Mouse (Mus musculus): ENCODE results near the gene Plxdc2. TPM values are rescaled to one million over a fixed set of nuclear protein-coding genes. Genes with fewer than 3 reads are reported as not detected.

Gene Plxdc2
- polyA plus RNA-seq, 1 experiment from 2014 or later: 31.0 TPM

DNA sequence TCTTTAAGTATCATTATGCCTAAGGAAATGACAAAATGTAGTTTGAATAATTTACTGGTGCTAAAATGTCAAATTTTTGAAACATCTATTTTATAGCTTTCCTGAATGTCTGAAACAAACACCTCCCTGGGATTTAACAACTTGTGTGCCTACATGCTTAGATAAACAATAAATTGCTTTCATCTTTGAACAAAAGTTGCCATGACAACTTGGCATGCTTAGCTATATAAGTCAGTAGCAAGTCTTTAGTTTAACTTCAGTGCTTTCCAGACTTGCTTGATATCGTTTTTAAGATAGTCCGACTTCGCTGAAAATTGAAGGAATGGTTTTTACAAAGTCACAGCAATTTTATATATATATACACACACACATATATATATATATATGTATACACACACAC, 189.1 kb downstream of the Plxdc2 start:
- ChIA-PET POLR2A (no interaction called here), CTCF (interaction anchor here (1.2 to 1.4 kb wide), 2 partner anchors 9 to 10 kb away, joined by 3 to 5 read pairs; no protein-coding TSS in a partner anchor)
- H3K27me3 ChIP-seq: no peaks in the 10 kb centered on the region
- DNase-seq (ENCODE audit: low read depth, low spot score): no peak
- in situ Hi-C loops (cut with MboI; ENCODE audit: low pct_unique_long_range_greater_than_20kb): no loop called here
- no peak for TF ChIP-seq CTCF (IDR thresholded peaks at IDR 0.05)
- no peak for ATAC-seq

DNA sequence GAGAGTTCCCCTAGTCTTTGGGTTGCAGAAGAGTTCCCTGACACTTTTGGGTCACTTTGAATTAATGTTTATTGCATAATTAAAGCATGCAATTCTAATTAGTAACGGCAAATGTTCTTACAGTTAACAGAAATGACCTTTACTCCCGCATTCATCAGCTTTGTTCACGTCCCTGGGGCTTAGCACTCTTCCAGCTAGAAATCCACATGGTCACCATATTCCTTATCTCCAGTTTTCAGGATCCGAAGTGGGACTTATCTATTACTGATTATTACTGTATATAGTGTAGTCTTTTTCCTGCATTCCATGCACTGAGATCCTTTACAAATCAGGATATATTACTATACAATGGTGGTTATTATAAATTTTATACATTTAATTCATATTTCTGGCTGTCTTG, 203.2 kb downstream of the Plxdc2 start:
- ATAC-seq (no peak), DNase-seq (ENCODE audit: low read depth, low spot score) (no peak)
- CTCF ChIA-PET: interaction anchor here (1.0 kb wide), 1 partner anchor 20 kb away, joined by 3 read pairs; no protein-coding TSS in a partner anchor
- in situ Hi-C loops (cut with MboI; ENCODE audit: low pct_unique_long_range_greater_than_20kb): no loop called here
- no peaks in the 10 kb centered on the region for H3K27me3 ChIP-seq
- no peak for TF ChIP-seq CTCF (IDR thresholded peaks at IDR 0.05)
- POLR2A ChIA-PET: no interaction called here

DNA sequence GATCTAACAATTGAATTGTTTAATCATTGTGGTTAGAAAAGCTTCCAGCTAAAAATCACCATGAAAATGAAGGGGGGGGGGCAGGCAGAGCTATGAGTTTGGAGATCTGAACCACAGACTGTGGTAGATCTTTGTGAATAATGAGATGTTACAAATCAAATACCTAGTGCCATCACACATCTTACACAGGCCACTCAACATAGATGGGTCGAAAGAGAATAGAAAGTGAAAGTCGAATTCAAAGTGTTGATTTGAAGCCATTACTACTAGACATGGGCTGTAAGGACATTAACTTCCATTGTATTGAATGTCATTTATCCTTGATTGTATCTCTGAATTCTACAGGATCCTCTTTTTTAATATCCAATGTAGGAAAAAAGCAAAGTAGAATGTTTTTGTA, 212.2 kb downstream of the Plxdc2 start:
- no peak for TF ChIP-seq CTCF (IDR thresholded peaks at IDR 0.05)
- DNase-seq (ENCODE audit: low read depth, low spot score): no peak
- in situ Hi-C loops (cut with MboI; ENCODE audit: low pct_unique_long_range_greater_than_20kb): no loop called here
- ChIA-PET POLR2A (no interaction called here), CTCF (interaction anchor here (1.3 kb wide), 1 partner anchor 14 kb away, joined by 5 read pairs; no protein-coding TSS in a partner anchor)
- no peak for ATAC-seq
- no peaks in the 10 kb centered on the region for H3K27me3 ChIP-seq

DNA sequence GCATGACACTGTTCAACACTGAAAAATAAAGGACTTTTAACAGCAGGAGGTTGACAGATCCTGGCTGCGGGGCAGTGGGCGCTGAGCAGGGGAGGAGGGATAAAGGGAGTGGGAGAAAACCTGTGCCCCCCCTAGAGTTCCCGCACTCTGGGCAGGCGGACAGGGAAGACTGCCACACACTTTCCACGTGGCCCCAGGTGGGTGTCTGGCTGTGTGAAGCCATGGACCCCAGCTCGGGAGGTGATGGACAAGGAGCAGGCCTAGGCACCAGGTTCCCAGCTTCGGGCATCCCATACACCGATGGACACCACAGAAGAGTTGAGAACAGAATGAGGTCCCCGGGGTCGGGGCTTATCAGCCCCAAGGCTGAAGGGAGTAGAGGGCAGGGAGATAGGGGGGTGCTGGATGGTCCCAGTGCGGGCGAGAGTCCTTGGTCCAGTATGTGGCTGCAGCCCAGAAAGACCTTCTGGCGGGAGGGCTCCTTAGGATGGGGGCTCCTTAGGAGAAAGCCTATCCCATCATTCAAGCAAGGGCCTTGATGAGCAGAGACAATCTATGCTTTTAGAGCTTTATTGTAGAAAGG, 215.2 kb downstream of the Plxdc2 start:
- ATAC-seq: no peak
- CTCF ChIA-PET: no interaction called here

DNA sequence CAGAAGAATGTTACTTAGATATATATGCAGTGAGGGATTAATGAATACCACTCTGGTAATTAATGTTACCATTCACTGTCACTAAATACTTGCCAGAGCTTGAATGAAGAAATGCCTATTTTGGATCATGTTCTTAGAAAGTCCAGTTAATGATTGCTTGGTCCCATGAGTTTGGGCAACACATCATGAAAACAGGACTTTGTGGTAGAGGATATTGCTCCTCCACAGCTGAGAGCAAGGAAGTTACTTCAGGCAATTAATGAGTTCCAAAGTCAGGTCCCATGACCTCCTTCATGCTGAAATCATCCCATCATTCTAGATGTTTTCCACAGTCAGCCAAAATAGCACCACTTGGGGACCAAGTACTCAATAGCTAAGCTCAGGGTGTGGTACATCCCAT, 220.5 kb downstream of the Plxdc2 start:
- TF ChIP-seq CTCF (IDR thresholded peaks at IDR 0.05): no peak
- peak; percentile 79 for ATAC-seq
- in situ Hi-C loops (cut with MboI; ENCODE audit: low pct_unique_long_range_greater_than_20kb): no loop called here
- no peaks in the 10 kb centered on the region for H3K27me3 ChIP-seq
- POLR2A ChIA-PET: no interaction called here
- CTCF ChIA-PET: interaction anchor here (0.9 to 1.0 kb wide), 2 partner anchors 10 to 17 kb away, joined by 3 read pairs; no protein-coding TSS in a partner anchor
- peak; percentile 60 for DNase-seq (ENCODE audit: low read depth, low spot score)

More for the DNA sequence above, 215.2 kb downstream of the Plxdc2 start:
- in situ Hi-C loops (cut with MboI; ENCODE audit: low pct_unique_long_range_greater_than_20kb): no loop called here
- POLR2A ChIA-PET: no interaction called here
- no peak for DNase-seq (ENCODE audit: low read depth, low spot score)
- TF ChIP-seq CTCF (IDR thresholded peaks at IDR 0.05): no peak
- H3K27me3 ChIP-seq: no peaks in the 10 kb centered on the region

DNA sequence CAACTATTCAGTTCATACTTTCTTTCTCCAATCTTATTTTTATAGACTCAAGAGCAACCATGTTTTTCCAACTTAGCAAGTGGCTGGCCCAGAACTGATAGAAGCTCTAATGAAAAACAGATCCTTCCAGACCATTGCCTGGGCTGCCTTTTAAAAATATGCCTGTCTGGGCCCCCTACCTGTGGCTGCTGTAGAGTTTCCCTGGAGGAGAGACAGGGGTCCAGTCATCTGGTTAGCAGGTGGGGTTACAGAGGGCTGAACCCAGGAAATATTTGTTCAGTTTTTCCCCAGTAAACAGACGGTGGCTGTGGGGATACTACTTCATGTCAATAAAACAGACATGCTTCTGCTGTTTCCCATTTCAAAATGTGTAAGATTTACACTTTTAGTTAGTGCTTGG, 222.0 kb downstream of the Plxdc2 start:
- ChIA-PET CTCF (no interaction called here), POLR2A (no interaction called here)
- H3K27me3 ChIP-seq: no peaks in the 10 kb centered on the region
- DNase-seq (ENCODE audit: low read depth, low spot score): no peak
- TF ChIP-seq CTCF (IDR thresholded peaks at IDR 0.05): no peak
- in situ Hi-C loops (cut with MboI; ENCODE audit: low pct_unique_long_range_greater_than_20kb): no loop called here
- ATAC-seq: no peak

DNA sequence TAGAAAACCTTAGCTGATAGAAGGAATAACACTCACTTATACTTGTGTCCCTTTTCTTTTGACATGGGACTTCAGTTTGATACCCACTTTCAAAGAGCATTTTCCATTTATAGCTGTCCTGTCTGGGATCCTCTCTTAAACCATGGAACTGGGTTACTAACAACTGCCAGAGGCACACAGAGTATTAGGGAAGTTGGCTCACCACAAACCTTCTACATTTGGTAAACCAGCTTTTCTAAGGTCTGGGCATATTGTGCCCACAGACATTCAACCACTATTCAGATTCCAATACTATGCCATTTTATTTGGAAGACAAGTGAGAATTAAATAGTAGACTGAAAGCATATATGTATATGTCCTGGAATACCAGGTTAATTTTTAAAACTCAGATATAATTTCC, 232.4 kb downstream of the Plxdc2 start:
- in situ Hi-C loops (cut with MboI; ENCODE audit: low pct_unique_long_range_greater_than_20kb): no loop called here
- ATAC-seq (no peak), DNase-seq (ENCODE audit: low read depth, low spot score) (no peak)
- CTCF ChIA-PET: no interaction called here
- H3K27me3 ChIP-seq: no peaks in the 10 kb centered on the region
- no peak for TF ChIP-seq CTCF (IDR thresholded peaks at IDR 0.05)
- POLR2A ChIA-PET: no interaction called here

DNA sequence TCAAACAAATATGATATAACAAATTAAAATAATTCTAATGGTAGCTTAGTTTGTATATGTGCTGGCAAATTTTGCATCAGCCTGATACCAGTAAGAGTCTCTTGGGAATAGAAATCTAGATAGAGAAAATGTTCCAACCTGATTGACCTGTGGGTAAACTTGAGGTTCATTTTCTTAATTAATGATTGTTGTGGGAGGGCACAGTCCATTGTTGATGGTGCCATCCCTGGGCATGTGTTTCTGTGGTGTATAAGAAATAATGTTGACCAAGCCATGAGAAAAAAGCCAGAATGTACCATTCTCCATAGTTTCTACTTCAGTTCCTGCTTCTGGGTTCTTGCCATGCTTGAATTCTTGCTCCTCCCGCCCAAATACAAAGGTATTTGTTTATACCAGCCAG, 239.3 kb downstream of the Plxdc2 start:
- in situ Hi-C loops (cut with MboI; ENCODE audit: low pct_unique_long_range_greater_than_20kb): no loop called here
- ATAC-seq: no peak
- no peak for DNase-seq (ENCODE audit: low read depth, low spot score)
- H3K27me3 ChIP-seq: no peaks in the 10 kb centered on the region
- ChIA-PET CTCF (no interaction called here), POLR2A (interaction anchor here (0.8 kb wide), 1 partner anchor 1737 kb away, joined by 3 read pairs; no protein-coding TSS in a partner anchor)
- TF ChIP-seq CTCF (IDR thresholded peaks at IDR 0.05): no peak

DNA sequence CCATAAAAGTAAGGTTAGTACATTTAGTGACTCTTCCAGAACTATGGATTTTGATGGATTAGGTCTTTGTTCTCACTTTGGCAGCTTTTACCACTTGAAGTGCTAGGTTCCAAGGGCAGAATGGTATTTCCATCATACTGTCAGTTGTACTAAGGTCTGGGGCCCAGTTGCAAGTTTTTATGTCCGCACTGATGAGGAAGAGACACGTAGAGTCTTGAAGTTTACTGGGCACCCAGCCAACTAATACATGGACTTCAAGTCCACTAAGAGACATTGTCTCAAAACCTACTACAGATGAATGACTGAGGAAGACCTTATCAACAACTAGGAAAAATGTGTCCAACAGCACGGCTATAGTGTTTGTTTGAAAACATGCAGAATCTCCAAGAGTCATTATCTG, 242.1 kb downstream of the Plxdc2 start:
- ATAC-seq: no peak
- DNase-seq (ENCODE audit: low read depth, low spot score): no peak
- POLR2A ChIA-PET: no interaction called here
- no peak for TF ChIP-seq CTCF (IDR thresholded peaks at IDR 0.05)
- in situ Hi-C loops (cut with MboI; ENCODE audit: low pct_unique_long_range_greater_than_20kb): no loop called here
- no peaks in the 10 kb centered on the region for H3K27me3 ChIP-seq
- CTCF ChIA-PET: no interaction called here

DNA sequence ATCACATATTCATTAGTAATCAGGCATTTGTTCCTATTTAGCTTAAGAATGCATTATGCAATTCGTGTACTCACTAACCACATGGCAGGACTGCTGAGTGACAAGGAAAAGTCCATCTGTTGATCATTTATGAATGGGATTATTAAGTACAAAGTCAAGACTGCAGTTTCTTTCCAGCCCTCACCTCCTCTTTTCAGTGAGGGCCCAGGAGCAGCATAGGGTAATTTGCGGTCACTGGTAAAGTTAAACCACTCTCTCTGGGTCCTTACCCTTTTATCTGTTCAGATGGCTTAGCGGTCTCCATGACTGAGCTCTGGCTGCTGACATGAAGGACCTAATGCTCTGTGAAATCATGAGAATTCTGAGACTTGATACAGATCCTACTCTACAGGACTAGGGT, 248.2 kb downstream of the Plxdc2 start:
- ChIA-PET POLR2A (no interaction called here), CTCF (no interaction called here)
- DNase-seq (ENCODE audit: low read depth, low spot score) (no peak), ATAC-seq (no peak)
- in situ Hi-C loops (cut with MboI; ENCODE audit: low pct_unique_long_range_greater_than_20kb): no loop called here
- no peaks in the 10 kb centered on the region for H3K27me3 ChIP-seq
- no peak for TF ChIP-seq CTCF (IDR thresholded peaks at IDR 0.05)

DNA sequence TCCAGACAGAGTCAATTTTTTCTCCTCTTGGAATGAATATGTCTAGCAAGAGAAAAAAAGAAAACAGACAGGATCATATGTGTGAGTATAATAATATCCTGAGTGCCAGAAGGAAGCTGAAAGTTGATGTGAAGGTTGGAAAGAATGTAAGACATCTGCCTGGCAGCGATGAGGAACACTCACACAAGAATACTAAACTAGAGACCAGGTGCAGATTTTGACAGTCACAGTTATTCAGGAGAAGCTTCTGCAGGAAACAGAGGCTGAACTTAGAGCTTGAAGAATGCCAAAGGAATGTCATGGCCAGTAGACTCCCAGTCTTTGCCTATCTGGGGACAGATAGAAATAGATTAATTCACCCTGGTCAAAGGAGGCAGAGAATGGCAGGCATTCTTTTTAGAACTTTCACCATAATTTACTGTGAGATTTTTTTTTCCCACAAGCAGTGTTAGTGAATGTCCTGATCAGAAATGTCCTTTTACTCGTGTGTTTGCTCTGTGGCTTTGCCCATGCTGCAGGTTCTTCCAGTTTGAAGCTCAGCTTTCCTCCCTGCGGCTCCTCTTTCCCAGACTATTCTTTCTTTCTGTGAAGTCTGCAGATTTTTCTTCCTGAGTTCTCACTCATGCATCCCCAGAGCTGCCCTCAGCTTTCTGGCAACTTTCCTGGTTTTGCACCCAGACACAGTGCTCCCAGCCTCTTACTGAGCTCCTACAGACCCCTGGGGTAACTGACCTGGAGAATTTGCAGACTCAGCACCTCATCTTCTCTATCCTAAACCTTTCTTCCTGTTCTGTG, 251.9 kb downstream of the Plxdc2 start:
- peak; percentile 89 for ATAC-seq
- no peak for TF ChIP-seq CTCF (IDR thresholded peaks at IDR 0.05)
- ChIA-PET POLR2A (no interaction called here), CTCF (interaction anchor here (1.2 to 1.7 kb wide), 2 partner anchors 26 to 39 kb away, joined by 4 to 5 read pairs; no protein-coding TSS in a partner anchor)
- no peaks in the 10 kb centered on the region for H3K27me3 ChIP-seq
- DNase-seq (ENCODE audit: low read depth, low spot score): peak; percentile 28
- in situ Hi-C loops (cut with MboI; ENCODE audit: low pct_unique_long_range_greater_than_20kb): no loop called here
